Mouse (Mus musculus): ENCODE data around the gene Chac1.

Chac1 gene

GRCm38 (mm10) chr2:119350555-119351486 is at the start of gene Chac1:
TSS of gene Chac1 (plus strand) at chr2:119351229.
- peak; percentile 95 to 98 for DNase-seq (ENCODE audit: low spot score in 2 of 2)

GRCm38 (mm10) chr2:119302876-119303275 is 48.2 kb upstream of the Chac1 start:
- DNase-seq (ENCODE audit: low spot score in 2 of 2) = no peak

- DNase-seq (ENCODE audit: low spot score in 2 of 2) = no peak
Measured at GRCm38 (mm10) chr2:119304391-119304790, 46.6 kb upstream of the Chac1 start.

GRCm38 (mm10) chr2:119304798-119305208 is 46.2 kb upstream of the Chac1 start:
- no peak for DNase-seq (ENCODE audit: low spot score in 2 of 2)

GRCm38 (mm10) chr2:119311544-119311943 is 39.5 kb upstream of the Chac1 start:
- no peak for DNase-seq (ENCODE audit: low spot score in 2 of 2)

GRCm38 (mm10) chr2:119312380-119312958 is 38.6 kb upstream of the Chac1 start:
- DNase-seq (ENCODE audit: low spot score in 2 of 2) = no peak

- DNase-seq (ENCODE audit: low spot score in 2 of 2) = no peak
Measured at GRCm38 (mm10) chr2:119313780-119314479, 37.1 kb upstream of the Chac1 start.

- no peak for DNase-seq (ENCODE audit: low spot score in 2 of 2)
Measured at GRCm38 (mm10) chr2:119314742-119315310, 36.2 kb upstream of the Chac1 start.

GRCm38 (mm10) chr2:119318043-119318710 is 32.9 kb upstream of the Chac1 start:
- DNase-seq (ENCODE audit: low spot score in 2 of 2) = no peak

GRCm38 (mm10) chr2:119320571-119320970 is 30.5 kb upstream of the Chac1 start:
- no peak for DNase-seq (ENCODE audit: low spot score in 2 of 2)

- DNase-seq (ENCODE audit: low spot score in 2 of 2) = no peak
Measured at GRCm38 (mm10) chr2:119321771-119322586, 29.1 kb upstream of the Chac1 start.

GRCm38 (mm10) chr2:119322587-119323300 is 28.3 kb upstream of the Chac1 start:
- peak; percentile 56 to 60 for DNase-seq (ENCODE audit: low spot score in 2 of 2)

- DNase-seq (ENCODE audit: low spot score in 2 of 2) = no peak
Measured at GRCm38 (mm10) chr2:119323866-119324575, 27.0 kb upstream of the Chac1 start.

GRCm38 (mm10) chr2:119324576-119325318 is 26.3 kb upstream of the Chac1 start:
- no peak for DNase-seq (ENCODE audit: low spot score in 2 of 2)

- DNase-seq (ENCODE audit: low spot score in 2 of 2) = peak in 1 of 2 experiments; percentile 15
Measured at GRCm38 (mm10) chr2:119325568-119326143, 25.4 kb upstream of the Chac1 start, which contains the start of gene Dll4. TSS of gene Dll4 (plus strand) at chr2:119325784.

- DNase-seq (ENCODE audit: low spot score in 2 of 2) = peak in 1 of 2 experiments; percentile 17
Measured at GRCm38 (mm10) chr2:119326161-119327101, 24.6 kb upstream of the Chac1 start.

- peak; percentile 31 to 40 for DNase-seq (ENCODE audit: low spot score in 2 of 2)
Measured at GRCm38 (mm10) chr2:119327102-119327480, 23.9 kb upstream of the Chac1 start.

All from right cerebral cortex, adult 2 months (tissue).